Comparison of ENCODE assay signal across 18 mouse cellular contexts in genomic region chr9:102912516-102913035, GRCm38 (mm10).
DNase-seq lines count a peak whose midpoint lies in the region; ATAC-seq and TF ChIP-seq lines count a peak whose summit lies in the region.
"Had no signal": no experiment of that assay in that cellular context is flagged by ENCODE, and none has a peak within 500 bp of the region (broad histone marks: within the 10 kb centered on the region; RNA-seq: fewer than 3 reads in every experiment).

No protein-coding gene starts in this region.

- TF ChIP-seq CTCF in lung, adult 2 months (IDR thresholded peaks at IDR 0.05; ENCODE audit: insufficient read depth, low read length): no peak

- no peak overlapping the region for H3K4me3 ChIP-seq in heart, embryonic 16.5 days (ENCODE audit: low read length)
- H3K4me3 ChIP-seq in heart, embryonic 11.5 days (ENCODE audit: low read depth, low read length): no peak overlapping the region
- H3K4me3 ChIP-seq in lung, embryonic 16.5 days (ENCODE audit: low read length): no peak overlapping the region
- no peak overlapping the region for H3K4me3 ChIP-seq in lung, adult 2 months (replicated peaks; ENCODE audit: extremely low read depth, low read depth, low read length)
- H3K4me3 ChIP-seq: embryonic facial prominence, embryonic 13.5 days; forebrain, embryonic 12.5 days; hindbrain, embryonic 15.5 days had no signal

- H3K27me3 ChIP-seq in heart, embryonic 16.5 days (ENCODE audit: control insufficient read depth, insufficient read depth, low read length): no peaks in the 10 kb centered on the region
- H3K27me3 ChIP-seq in heart, embryonic 11.5 days (ENCODE audit: control insufficient read depth, insufficient read depth, low read length): no peaks in the 10 kb centered on the region
- H3K27me3 ChIP-seq in lung, embryonic 16.5 days (ENCODE audit: control insufficient read depth, insufficient read depth, low read depth, low read length): no peaks in the 10 kb centered on the region
- H3K27me3 ChIP-seq: CH12.LX; embryonic facial prominence, embryonic 13.5 days; forebrain, embryonic 12.5 days; hindbrain, embryonic 15.5 days; Patski had no signal

- H3K4me2 ChIP-seq in heart, embryonic 16.5 days (ENCODE audit: low read depth, low read length): no peak overlapping the region
- no peak overlapping the region for H3K4me2 ChIP-seq in heart, embryonic 11.5 days
- H3K4me2 ChIP-seq in lung, embryonic 16.5 days (ENCODE audit: low read depth, low read length): no peak overlapping the region
- H3K4me2 ChIP-seq: embryonic facial prominence, embryonic 13.5 days; forebrain, embryonic 12.5 days; hindbrain, embryonic 15.5 days had no signal

- no peak for DNase-seq in lung, adult 2 months
- DNase-seq in lung, postnatal 4 days: peak; percentile 46 to 73
- DNase-seq in kidney, adult 18-20 months: no peak
- DNase-seq: adrenal gland, adult 2 months; adrenal gland, postnatal 25 days; cerebellum, adult 18-20 months; cerebellum, adult 9-11 months; cerebellum, postnatal 36 days; gastrocnemius, postnatal 14 days had no signal

- ATAC-seq in heart, embryonic 16.5 days (replicated peaks; ENCODE audit: extremely low read depth, insufficient read depth, low FRiP score): no peak
- no peak for ATAC-seq in heart, embryonic 11.5 days (replicated peaks; ENCODE audit: insufficient number of reproducible peaks, low FRiP score, low TSS enrichment)
- ATAC-seq in lung, embryonic 16.5 days (ENCODE audit: low read depth): no peak
- ATAC-seq: forebrain, embryonic 16.5 days; Patski had no signal

- peak overlapping the region; percentile 54; the same call in 1 of the 2 replicates for H3K27ac ChIP-seq in heart, embryonic 16.5 days (ENCODE audit: low read length)
- H3K27ac ChIP-seq in heart, embryonic 11.5 days (ENCODE audit: low read depth, low read length): no peak overlapping the region
- peak overlapping the region; percentile 8; the same call in 1 of the 2 replicates for H3K27ac ChIP-seq in lung, embryonic 16.5 days (ENCODE audit: low read length)
- H3K27ac ChIP-seq: embryonic facial prominence, embryonic 13.5 days; forebrain, embryonic 12.5 days; hindbrain, embryonic 15.5 days had no signal

- TF ChIP-seq POLR2A in lung, adult 2 months (IDR thresholded peaks at IDR 0.05; ENCODE audit: borderline replicate concordance, extremely low read depth, low read depth, low read length): no peak

- peaks cover 17% of the 10 kb centered on the region for H3K36me3 ChIP-seq in heart, embryonic 16.5 days (ENCODE audit: control insufficient read depth, insufficient read depth)
- peaks cover 14% of the 10 kb centered on the region for H3K36me3 ChIP-seq in heart, embryonic 11.5 days (ENCODE audit: control insufficient read depth, insufficient read depth, low read length)
- H3K36me3 ChIP-seq in lung, embryonic 16.5 days (ENCODE audit: control insufficient read depth, insufficient read depth, low read length): peaks cover 20% of the 10 kb centered on the region

- no peak overlapping the region for H3K9ac ChIP-seq in heart, embryonic 16.5 days (ENCODE audit: low read length)
- no peak overlapping the region for H3K9ac ChIP-seq in heart, embryonic 11.5 days (ENCODE audit: low read depth, low read length)
- no peak overlapping the region for H3K9ac ChIP-seq in lung, embryonic 16.5 days (ENCODE audit: low read length)
- H3K9ac ChIP-seq: embryonic facial prominence, embryonic 13.5 days; forebrain, embryonic 12.5 days; hindbrain, embryonic 15.5 days had no signal

- peaks cover 26% of the 10 kb centered on the region for H3K4me1 ChIP-seq in heart, embryonic 16.5 days (ENCODE audit: control insufficient read depth, insufficient read depth, low read length)
- peaks cover 16% of the 10 kb centered on the region for H3K4me1 ChIP-seq in heart, embryonic 11.5 days (ENCODE audit: control insufficient read depth, insufficient read depth, low read length)
- H3K4me1 ChIP-seq in lung, embryonic 16.5 days (replicated peaks; ENCODE audit: control insufficient read depth, insufficient read depth, low read length): peaks cover 10% of the 10 kb centered on the region
- peaks cover 16% of the 10 kb centered on the region for H3K4me1 ChIP-seq in lung, adult 2 months (ENCODE audit: control insufficient read depth, insufficient read depth, low read length)
- H3K4me1 ChIP-seq: forebrain, embryonic 12.5 days; hindbrain, embryonic 15.5 days had no signal

- 86% methylated on average over 10 of the region's 10 CpGs for WGBS in heart, embryonic 16.5 days
- 92% methylated on average over 10 of the region's 10 CpGs for WGBS in heart, embryonic 11.5 days (ENCODE audit: insufficient replicate concordance)
- 80% methylated on average over 10 of the region's 10 CpGs for WGBS in lung, embryonic 16.5 days
- WGBS in lung, adult 2 months: 53% methylated on average over 10 of the region's 10 CpGs

- H3K9me3 ChIP-seq in heart, embryonic 16.5 days (replicated peaks; ENCODE audit: control insufficient read depth, low read length): no peaks in the 10 kb centered on the region
- H3K9me3 ChIP-seq in heart, embryonic 11.5 days (replicated peaks; ENCODE audit: control insufficient read depth, low read length): no peaks in the 10 kb centered on the region
- no peaks in the 10 kb centered on the region for H3K9me3 ChIP-seq in lung, embryonic 16.5 days (ENCODE audit: control insufficient read depth, low read length)
- H3K9me3 ChIP-seq: embryonic facial prominence, embryonic 13.5 days; forebrain, embryonic 12.5 days; hindbrain, embryonic 15.5 days had no signal

Comparison
In these comparisons a context has a peak if more than half of its experiments do, and no peak if none do; other contexts are left out.
1. DNase-seq: peak in lung, postnatal 4 days (2 of 2); none in lung, adult 2 months (single experiment) and kidney, adult 18-20 months (single experiment).